Mouse (Mus musculus): ENCODE measurements at regions not wholly inside any gene's neighbourhood (a gene's known extent, or its start where the extent isn't known, plus 50 kb on each side); places are given as distances from the start of the nearest gene placed in this dataset.

- no peak for DNase-seq (ENCODE audit: low spot score in 2 of 2)
- intact Hi-C loops (cut with DNase I), result no loop called here
Observed at GRCm38 (mm10) chr1:186506517-186506916, 199.3 kb downstream of the Tgfb2 start.

DNA sequence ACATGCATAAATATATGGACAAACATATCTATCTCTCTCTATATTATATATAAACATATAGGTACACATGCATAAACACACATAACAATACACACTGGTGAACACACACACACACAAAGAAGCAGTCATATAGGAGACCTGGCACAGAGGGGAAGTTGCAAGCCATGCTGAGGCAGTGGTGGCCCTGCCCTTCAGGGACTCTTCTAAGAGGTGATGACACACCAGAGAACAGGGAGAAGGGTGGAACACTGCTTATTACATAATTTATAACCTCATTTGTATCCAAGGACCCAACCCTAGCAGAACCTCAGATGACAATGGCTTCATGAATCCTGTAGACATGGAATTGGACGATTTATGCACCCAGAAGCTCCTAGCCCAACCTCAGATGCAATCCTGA, 199.9 kb downstream of the Tgfb2 start:
- DNase-seq (ENCODE audit: low spot score in 2 of 2), result no peak
- intact Hi-C loops (cut with DNase I), result no loop called here

- no peak for DNase-seq (ENCODE audit: low spot score in 2 of 2)
- intact Hi-C loops (cut with DNase I), result no loop called here
Observed at GRCm38 (mm10) chr1:186505051-186505711, 200.6 kb downstream of the Tgfb2 start.

- DNase-seq (ENCODE audit: low spot score in 2 of 2), result no peak
- intact Hi-C loops (cut with DNase I), result no loop called here
Observed at GRCm38 (mm10) chr1:186501726-186502125, 204.1 kb downstream of the Tgfb2 start.

GRCm38 (mm10) chr1:186497872-186498271, 207.9 kb downstream of the Tgfb2 start:
- intact Hi-C loops (cut with DNase I), result no loop called here
- DNase-seq (ENCODE audit: low spot score in 2 of 2), result no peak

DNA sequence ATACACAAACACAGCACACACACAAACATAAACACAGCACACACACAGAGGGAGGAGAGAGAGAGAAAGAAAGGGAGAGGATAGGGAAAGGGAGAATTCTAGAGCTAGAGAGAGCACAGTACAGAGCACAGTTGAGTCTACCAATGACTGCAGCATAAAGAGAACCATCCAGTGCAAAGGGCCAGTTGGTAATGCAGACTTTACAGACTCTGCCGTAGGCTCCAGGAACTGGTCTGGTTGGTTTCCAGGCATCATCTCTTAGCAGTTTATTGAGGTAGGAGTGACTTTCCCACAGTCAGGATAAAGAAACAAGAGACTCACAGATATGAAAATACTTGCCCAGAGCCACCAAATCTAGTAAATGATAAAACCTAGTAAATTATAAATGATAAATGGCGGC, 208.5 kb downstream of the Tgfb2 start:
- intact Hi-C loops (cut with DNase I), result no loop called here
- DNase-seq (ENCODE audit: low spot score in 2 of 2), result no peak

DNA sequence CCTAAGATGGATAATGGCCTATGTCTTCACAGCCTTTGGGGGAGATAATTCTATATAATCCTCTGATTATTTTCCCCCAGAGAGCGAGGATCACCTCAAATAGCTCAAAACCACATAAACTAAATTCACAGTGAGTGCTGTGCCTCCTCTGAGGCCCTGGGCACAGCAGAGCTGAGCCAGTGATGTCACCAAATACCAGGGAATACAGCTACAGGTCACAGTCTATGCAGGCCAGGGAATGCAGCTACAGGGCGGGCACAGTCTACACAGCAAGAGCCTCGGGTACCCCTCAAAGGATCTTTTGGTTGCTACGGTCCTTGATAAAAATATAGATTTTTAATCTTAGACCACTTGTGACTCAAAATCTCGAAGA, 211.4 kb downstream of the Tgfb2 start:
- intact Hi-C loops (cut with DNase I), result no loop called here
- DNase-seq (ENCODE audit: low spot score in 2 of 2), result no peak

- no peak for DNase-seq (ENCODE audit: low spot score in 2 of 2)
- intact Hi-C loops (cut with DNase I), result no loop called here
Observed at GRCm38 (mm10) chr1:186493664-186494410, 212.0 kb downstream of the Tgfb2 start.

DNA sequence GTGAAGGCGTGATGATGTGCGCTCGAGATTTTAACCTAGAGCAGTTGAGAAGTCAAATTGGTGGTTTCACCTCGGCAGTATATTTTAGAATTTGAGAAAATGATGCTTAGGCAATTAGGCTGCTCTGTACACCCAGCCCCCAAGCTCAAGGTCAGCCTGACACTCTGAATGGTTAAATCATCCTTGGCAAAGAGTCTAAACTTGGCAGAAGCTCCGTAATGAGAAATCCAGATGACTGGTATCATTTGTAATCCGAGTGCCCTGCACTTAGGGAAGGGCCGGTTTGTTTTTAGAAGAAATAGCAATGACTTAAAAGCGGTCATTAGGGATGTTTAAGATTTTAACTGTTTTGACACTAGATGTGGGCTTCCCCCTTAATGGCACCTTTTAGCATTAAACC, 223.6 kb downstream of the Tgfb2 start:
- DNase-seq (ENCODE audit: low spot score in 2 of 2), result no peak
- intact Hi-C loops (cut with DNase I), result no loop called here

DNA sequence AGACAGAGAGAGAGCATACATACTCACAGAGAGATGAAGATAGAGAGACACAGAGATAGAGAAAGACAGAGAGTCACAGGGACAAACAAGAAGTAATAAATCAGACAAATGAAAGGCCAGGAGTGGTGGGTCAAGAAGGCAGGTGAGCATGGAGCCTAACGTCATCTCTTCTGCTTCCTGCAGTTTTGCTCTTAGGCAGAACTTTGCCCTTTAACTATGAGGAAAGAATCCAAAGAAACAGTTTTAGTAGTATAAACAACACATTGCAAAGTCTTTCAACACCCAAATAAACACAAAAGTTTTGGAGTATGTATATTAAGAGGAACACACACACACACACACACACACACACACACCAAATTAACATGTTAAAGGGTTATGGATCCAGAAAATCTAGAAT, 225.8 kb downstream of the Tgfb2 start:
- DNase-seq (ENCODE audit: low spot score in 2 of 2), result no peak
- intact Hi-C loops (cut with DNase I), result no loop called here

DNA sequence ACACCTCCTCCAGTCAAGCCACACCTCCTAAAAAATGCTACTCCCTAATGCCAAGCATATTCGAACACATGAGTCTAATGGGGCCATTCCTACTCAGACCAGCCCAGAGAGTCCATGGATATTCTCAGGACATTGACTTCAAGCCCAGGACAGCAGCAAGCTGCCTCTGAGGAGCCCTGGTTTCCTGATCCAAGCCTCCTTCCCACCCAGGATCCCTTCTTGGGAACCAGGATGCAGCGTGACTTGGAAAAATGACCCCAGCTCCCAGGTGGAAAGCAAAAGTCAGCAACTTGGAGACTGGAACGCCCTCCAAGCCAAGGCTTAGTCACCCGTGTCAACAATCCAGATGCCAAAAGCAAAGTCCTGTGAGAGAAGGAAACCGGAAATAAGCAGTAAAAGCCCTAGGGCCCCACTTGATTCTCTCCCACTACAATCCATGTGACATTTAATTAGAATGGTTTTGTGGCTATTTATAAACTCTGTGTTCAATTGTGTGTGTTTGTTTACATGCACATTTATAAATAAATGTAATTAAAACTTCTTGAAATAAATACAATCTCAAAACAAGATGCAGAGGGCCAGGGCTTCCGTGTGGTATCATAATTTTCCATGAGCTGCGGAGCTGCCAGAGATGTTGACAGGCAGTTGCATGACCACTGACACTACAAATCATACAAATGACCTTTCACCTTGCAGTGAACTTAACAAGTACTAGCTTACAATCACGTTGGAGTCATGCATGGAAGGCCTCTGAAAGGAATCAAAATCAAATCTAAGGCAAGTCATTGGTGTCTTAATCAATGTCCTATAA, 227.2 kb downstream of the Tgfb2 start:
- intact Hi-C loops (cut with DNase I), result no loop called here
- no peak for DNase-seq (ENCODE audit: low spot score in 2 of 2)

DNA sequence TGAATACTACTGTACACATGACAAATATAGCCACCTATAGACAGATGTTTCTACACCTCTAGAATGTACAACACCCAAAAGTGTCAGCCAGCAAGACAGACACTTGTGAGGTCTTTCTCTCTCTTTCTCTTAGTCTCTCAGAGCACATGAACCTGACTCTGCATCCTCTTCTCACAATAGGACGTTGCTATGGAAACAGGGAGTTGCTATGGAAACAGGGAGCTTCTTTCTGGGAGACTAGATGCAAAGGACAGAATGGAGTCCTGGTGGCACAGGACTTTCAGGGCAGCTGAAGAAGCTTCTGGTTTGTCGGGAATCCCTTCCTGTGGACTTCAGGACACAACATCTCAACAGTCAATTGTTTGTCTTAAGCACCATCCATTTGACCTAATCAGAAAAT, 230.9 kb downstream of the Tgfb2 start:
- peak; percentile 53 to 77 for DNase-seq (ENCODE audit: low spot score in 2 of 2)
- intact Hi-C loops (cut with DNase I), result no loop called here

- intact Hi-C loops (cut with DNase I), result no loop called here
- no peak for DNase-seq (ENCODE audit: low spot score in 2 of 2)
Observed at GRCm38 (mm10) chr1:186474385-186474784, 231.4 kb downstream of the Tgfb2 start.

DNA sequence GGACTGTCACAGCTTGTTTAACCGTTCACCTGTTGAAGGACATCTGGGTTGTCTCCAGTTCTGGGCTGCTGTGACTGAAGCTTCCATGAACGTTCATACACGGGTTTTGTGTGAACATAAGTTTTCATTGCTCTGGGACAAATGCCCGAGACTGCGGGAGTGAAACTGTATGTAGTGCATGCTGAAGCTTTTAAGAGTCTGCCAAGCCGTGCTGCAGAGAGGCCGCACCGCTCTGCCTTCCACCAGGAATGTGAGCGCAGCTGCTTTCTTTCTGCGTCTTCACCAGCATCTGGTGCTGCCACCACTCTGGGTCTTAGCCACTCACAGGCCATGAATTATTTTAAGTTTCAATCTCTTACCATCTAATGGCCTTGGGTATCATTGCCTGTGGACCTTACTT, 232.8 kb downstream of the Tgfb2 start:
- intact Hi-C loops (cut with DNase I), result no loop called here
- peak in 1 of 2 experiments; percentile 28 for DNase-seq (ENCODE audit: low spot score in 2 of 2)

DNA sequence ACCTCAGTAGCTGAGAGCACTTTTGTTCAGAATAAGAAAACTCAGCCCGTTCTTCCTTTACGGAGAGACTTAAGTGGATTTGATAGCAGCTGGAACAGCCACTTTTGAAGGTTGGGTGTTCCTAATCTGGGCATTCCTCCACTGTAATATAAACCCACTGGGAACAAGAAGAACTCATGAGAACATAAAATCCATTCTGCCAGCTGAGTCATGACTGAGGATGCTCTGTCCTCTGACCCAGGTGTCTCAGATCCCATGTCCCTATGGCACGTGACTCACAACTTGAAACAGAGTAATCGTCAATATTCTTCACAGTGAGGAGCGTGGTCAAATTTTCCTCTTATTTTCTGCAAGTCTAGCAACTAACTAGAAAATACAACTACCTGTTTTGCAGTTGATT, 240.3 kb downstream of the Tgfb2 start:
- intact Hi-C loops (cut with DNase I), result no loop called here
- no peak for DNase-seq (ENCODE audit: low spot score in 2 of 2)

GRCm38 (mm10) chr1:186460742-186461141, 245.0 kb downstream of the Tgfb2 start:
- intact Hi-C loops (cut with DNase I), result no loop called here
- DNase-seq (ENCODE audit: low spot score in 2 of 2), result no peak

DNA sequence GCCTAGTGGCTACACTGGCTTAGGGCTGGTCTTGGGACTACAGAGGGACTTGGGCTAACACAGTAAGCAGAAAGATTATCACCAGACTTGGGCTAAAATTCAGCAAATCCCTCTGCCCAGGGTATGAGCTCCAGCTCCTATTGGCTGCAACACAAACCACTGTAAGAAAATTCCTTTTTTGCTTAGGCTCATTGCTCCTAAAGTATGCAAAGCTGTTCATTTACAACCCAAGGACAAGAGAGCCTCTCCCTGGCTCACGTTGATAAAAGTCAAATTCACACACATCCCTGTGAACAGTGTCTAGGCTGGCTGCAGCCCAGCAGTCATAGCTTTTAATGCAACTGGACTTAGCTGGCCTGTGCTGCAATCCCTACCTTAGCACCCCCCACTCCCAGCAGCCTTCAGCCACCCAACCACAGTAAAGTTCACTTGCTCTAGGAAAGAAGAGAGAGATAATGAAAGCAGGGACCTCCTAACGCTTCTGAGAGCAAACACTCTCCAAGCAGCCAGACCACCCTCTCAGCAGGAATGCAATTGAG, 247.6 kb downstream of the Tgfb2 start:
- intact Hi-C loops (cut with DNase I), result no loop called here
- no peak for DNase-seq (ENCODE audit: low spot score in 2 of 2)

DNA sequence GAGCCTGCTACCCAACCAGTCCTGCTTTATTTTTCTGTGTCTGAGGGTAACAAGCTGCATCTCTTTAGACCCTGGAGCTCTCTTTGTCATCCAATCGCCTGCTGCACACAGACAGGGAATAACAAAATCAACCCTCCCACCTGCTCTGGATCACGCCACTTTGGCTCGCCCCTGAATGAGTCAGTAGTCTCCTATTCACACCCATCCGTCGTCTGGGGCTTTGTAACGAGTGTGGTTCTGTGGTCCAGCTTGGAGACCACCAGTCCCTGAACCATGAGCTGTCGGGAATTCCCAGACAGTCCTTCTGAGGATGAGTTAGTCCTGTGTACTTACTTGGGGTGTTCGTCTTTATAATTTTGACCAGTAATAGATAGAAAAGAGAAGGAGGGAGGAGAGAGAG, 248.7 kb downstream of the Tgfb2 start:
- DNase-seq (ENCODE audit: low spot score in 2 of 2), result no peak
- intact Hi-C loops (cut with DNase I), result no loop called here

GRCm38 (mm10) chr1:186456131-186456530, 249.7 kb downstream of the Tgfb2 start:
- no peak for DNase-seq (ENCODE audit: low spot score in 2 of 2)

GRCm38 (mm10) chr1:186455177-186455660, 250.6 kb downstream of the Tgfb2 start:
- DNase-seq (ENCODE audit: low spot score in 2 of 2), result no peak
- intact Hi-C loops (cut with DNase I), result no loop called here

More at GRCm38 (mm10) chr1:186456131-186456530, 249.7 kb downstream of the Tgfb2 start:
- intact Hi-C loops (cut with DNase I), result no loop called here

Measured in left cerebral cortex, postnatal 25 days (tissue).